Comparison of ENCODE assay signal across 20 mouse cellular contexts in genomic region chr11:35505316-35505715, GRCm38 (mm10).
A peak's percentile ranks its signal among the peaks of the same experiment; 100 is the strongest.
DNase-seq lines count a peak whose midpoint lies in the region; ATAC-seq lines count a peak whose summit lies in the region.
"Had no signal": no experiment of that assay in that cellular context is flagged by ENCODE, and none has a peak within 500 bp of the region (broad histone marks: within the 10 kb centered on the region; RNA-seq: fewer than 3 reads in every experiment).

No protein-coding gene starts in this region.

- DNase-seq in midbrain, embryonic 14.5 days = no peak
- DNase-seq in c-Kit-positive CD71-negative TER-119-negative erythroid progenitor cells, embryonic 14.5 days (ENCODE audit: low read depth) = peak; percentile 14
- DNase-seq in induced T-regulatory cell, adult 2 months (ENCODE audit: low read depth) = peak; percentile 32
- peak; percentile 37 to 40 for DNase-seq in thymus, postnatal 36 days
- DNase-seq in cerebellum, postnatal 4 days (ENCODE audit: low spot score in 2 of 2) = no peak
- no peak for DNase-seq in left cerebral cortex, postnatal 25 days (ENCODE audit: low spot score in 2 of 2)
- DNase-seq: adrenal gland, postnatal 25 days; cerebellum, postnatal 10 days; gastrocnemius, postnatal 10 days; kidney, adult 8-10 months; liver; lung, embryonic 14.5 days had no signal

- no peak overlapping the region for H3K4me2 ChIP-seq in midbrain, embryonic 12.5 days (replicated peaks)
- H3K4me2 ChIP-seq in midbrain, embryonic 14.5 days (ENCODE audit: low read length) = no peak overlapping the region
- H3K4me2 ChIP-seq: embryonic facial prominence, embryonic 13.5 days; forebrain, embryonic 13.5 days; heart, embryonic 13.5 days; hindbrain, embryonic 15.5 days; lung, embryonic 14.5 days; neural tube, embryonic 12.5 days had no signal

- peak overlapping the region; percentile 52 for H3K27ac ChIP-seq in midbrain, embryonic 12.5 days (replicated peaks)
- H3K27ac ChIP-seq in midbrain, embryonic 14.5 days (replicated peaks; ENCODE audit: low read depth, low read length) = no peak overlapping the region
- H3K27ac ChIP-seq: embryonic facial prominence, embryonic 13.5 days; forebrain, embryonic 13.5 days; heart, embryonic 13.5 days; hindbrain, embryonic 15.5 days; neural tube, embryonic 12.5 days had no signal

- H3K4me3 ChIP-seq in midbrain, embryonic 12.5 days = no peak overlapping the region
- H3K4me3 ChIP-seq in midbrain, embryonic 14.5 days (replicated peaks; ENCODE audit: low read depth, low read length) = no peak overlapping the region
- H3K4me3 ChIP-seq: embryonic facial prominence, embryonic 13.5 days; forebrain, embryonic 13.5 days; heart, embryonic 13.5 days; hindbrain, embryonic 15.5 days; megakaryocyte, embryonic 14.5 days; neural tube, embryonic 12.5 days had no signal

- H3K36me3 ChIP-seq in midbrain, embryonic 12.5 days = no peaks in the 10 kb centered on the region
- H3K36me3 ChIP-seq in midbrain, embryonic 14.5 days (ENCODE audit: control insufficient read depth, insufficient read depth, low read length) = no peaks in the 10 kb centered on the region
- H3K36me3 ChIP-seq: embryonic facial prominence, embryonic 13.5 days; G1E; heart, embryonic 13.5 days; hindbrain, embryonic 15.5 days; neural tube, embryonic 12.5 days had no signal

- 0 out of 2 replicates have a peak overlapping the region, but pooled peaks have one; percentile 6 for H3K9ac ChIP-seq in midbrain, embryonic 12.5 days (replicated peaks)
- no peak overlapping the region for H3K9ac ChIP-seq in midbrain, embryonic 14.5 days (replicated peaks; ENCODE audit: low read length)
- H3K9ac ChIP-seq: embryonic facial prominence, embryonic 13.5 days; forebrain, embryonic 13.5 days; heart, embryonic 13.5 days; hindbrain, embryonic 15.5 days; lung, embryonic 14.5 days; neural tube, embryonic 12.5 days had no signal

- intact Hi-C loops in left cerebral cortex, postnatal 25 days (cut with DNase I) = no loop called here

- H3K9me3 ChIP-seq in midbrain, embryonic 12.5 days = no peaks in the 10 kb centered on the region
- no peaks in the 10 kb centered on the region for H3K9me3 ChIP-seq in midbrain, embryonic 14.5 days (ENCODE audit: control insufficient read depth, low read length)
- H3K9me3 ChIP-seq: embryonic facial prominence, embryonic 13.5 days; forebrain, embryonic 13.5 days; heart, embryonic 13.5 days; hindbrain, embryonic 15.5 days; megakaryocyte, embryonic 14.5 days; neural tube, embryonic 12.5 days had no signal

- no peak for ATAC-seq in midbrain, embryonic 12.5 days (ENCODE audit: low FRiP score, low read depth)
- no peak for ATAC-seq in midbrain, embryonic 14.5 days (ENCODE audit: low FRiP score, low TSS enrichment)
- ATAC-seq: forebrain, embryonic 13.5 days had no signal

- H3K27me3 ChIP-seq in midbrain, embryonic 12.5 days = peaks cover 48% of the 10 kb centered on the region
- peaks cover 9% of the 10 kb centered on the region; the same call in 1 of the 2 replicates for H3K27me3 ChIP-seq in midbrain, embryonic 14.5 days (ENCODE audit: control insufficient read depth, insufficient read depth, low read length)
- H3K27me3 ChIP-seq: embryonic facial prominence, embryonic 13.5 days; heart, embryonic 13.5 days; neural tube, embryonic 12.5 days had no signal

- H3K4me1 ChIP-seq in midbrain, embryonic 12.5 days = peaks cover 69% of the 10 kb centered on the region
- H3K4me1 ChIP-seq in midbrain, embryonic 14.5 days (ENCODE audit: control insufficient read depth, insufficient read depth, low read length) = peaks cover 13% of the 10 kb centered on the region; the same call in 1 of the 2 replicates

- WGBS in midbrain, embryonic 12.5 days = 39% methylated on average over 4 of the region's 4 CpGs
- WGBS in midbrain, embryonic 14.5 days = 28% methylated on average over 4 of the region's 4 CpGs

Comparison
In these comparisons a context has a peak if more than half of its experiments do, and no peak if none do; other contexts are left out.
1. DNase-seq: peak in c-Kit-positive CD71-negative TER-119-negative erythroid progenitor cells, embryonic 14.5 days (single experiment), induced T-regulatory cell, adult 2 months (single experiment) and thymus, postnatal 36 days (2 of 2); none in midbrain, embryonic 14.5 days (single experiment), cerebellum, postnatal 4 days (0 of 2) and left cerebral cortex, postnatal 25 days (0 of 2).